Mouse (Mus musculus) brain, adult 2 months (tissue): ENCODE results near the gene Apopt1.
A peak's percentile ranks its signal among the peaks of the same experiment; 100 is the strongest.

ENCODE experiments used
- DNase-seq: peaks from one replicate; pipeline ENCODE4 v3.0.0; 2011; ENCODE audit warnings: low read depth, low spot score

Gene Apopt1

GRCm38 (mm10) chr12:111743981-111744423, 30.9 kb downstream of the Apopt1 start:
- DNase-seq = peak; percentile 46

- DNase-seq = no peak
These were observed 32.2 kb downstream of the Apopt1 start for GRCm38 (mm10) chr12:111745274-111745673.

GRCm38 (mm10) chr12:111746091-111746490, 33.0 kb downstream of the Apopt1 start:
- DNase-seq = peak; percentile 84

- no peak for DNase-seq
These were observed 34.4 kb downstream of the Apopt1 start for GRCm38 (mm10) chr12:111747421-111747820.

GRCm38 (mm10) chr12:111750739-111751138, 37.7 kb downstream of the Apopt1 start:
- DNase-seq = peak; percentile 54

- DNase-seq = peak; percentile 76
These were observed 39.4 kb downstream of the Apopt1 start for GRCm38 (mm10) chr12:111752491-111752890.

- DNase-seq = no peak
These were observed 40.3 kb downstream of the Apopt1 start for GRCm38 (mm10) chr12:111753347-111753746.

- DNase-seq = no peak
These were observed 41.6 kb downstream of the Apopt1 start for GRCm38 (mm10) chr12:111754710-111755109.

- DNase-seq = no peak
These were observed 42.2 kb downstream of the Apopt1 start for GRCm38 (mm10) chr12:111755231-111755630.

- DNase-seq = no peak
These were observed 43.1 kb downstream of the Apopt1 start for GRCm38 (mm10) chr12:111756082-111756697.

GRCm38 (mm10) chr12:111756698-111757082, 43.6 kb downstream of the Apopt1 start:
- no peak for DNase-seq

GRCm38 (mm10) chr12:111757561-111758325, 44.7 kb downstream of the Apopt1 start:
- peak; percentile 49 for DNase-seq

- DNase-seq = peak; percentile 84
These were observed 45.5 kb downstream of the Apopt1 start, which contains the start of gene Klc1 for GRCm38 (mm10) chr12:111758381-111759175. Gene Klc1 (plus strand): TSS chr12:111758849.

GRCm38 (mm10) chr12:111759176-111760061, 46.4 kb downstream of the Apopt1 start:
- DNase-seq = peak; percentile 71

- no peak for DNase-seq
These were observed 47.3 kb downstream of the Apopt1 start for GRCm38 (mm10) chr12:111760306-111760908.

GRCm38 (mm10) chr12:111762620-111763280, 49.7 kb downstream of the Apopt1 start:
- DNase-seq = peak; percentile 81

- DNase-seq = peak; percentile 74
These were observed 53.5 kb downstream of the Apopt1 start for GRCm38 (mm10) chr12:111766313-111767236.

- DNase-seq = peak; percentile 58
These were observed 55.4 kb downstream of the Apopt1 start for GRCm38 (mm10) chr12:111768322-111768928.

GRCm38 (mm10) chr12:111769306-111769705, 56.2 kb downstream of the Apopt1 start:
- peak; percentile 81 for DNase-seq
